Mouse (Mus musculus) midbrain, embryonic 16.5 days (tissue): Measurements from ENCODE around the gene Ccdc155. TPM values are rescaled to one million over a fixed set of nuclear protein-coding genes. Genes with fewer than 3 reads are reported as not detected.
A peak's percentile ranks its signal among the peaks of the same experiment; 100 is the strongest.

Experiments used
- ATAC-seq: fragments of 200-750 bp; cut with Nextera tagmentation; 2 replicates; pipeline ENCODE4 v1.8.0; 2017; ENCODE audit warnings: moderate TSS enrichment
- H3K27ac ChIP-seq: fragments of 300-500 bp; sonication (generic); 2 replicates; pipeline ENCODE4 v1.5.1; 2014; ENCODE audit warnings: mild to moderate bottlenecking, low read length, mixed read lengths
- H3K27me3 ChIP-seq: fragments of 300-500 bp; sonication (generic); 2 replicates; pipeline ENCODE4 v1.6.1; 2014; ENCODE audit warnings: low read depth, low read length, mixed read lengths; ENCODE audit not compliant: control insufficient read depth, insufficient read depth
- H3K36me3 ChIP-seq: fragments of 300-500 bp; sonication (generic); 2 replicates; pipeline ENCODE4 v1.6.1; 2014; ENCODE audit warnings: mild to moderate bottlenecking, low read length, moderate library complexity, mixed read lengths; ENCODE audit not compliant: control insufficient read depth, insufficient read depth
- H3K4me1 ChIP-seq: fragments of 300-500 bp; sonication (generic); 2 replicates; pipeline ENCODE4 v1.6.1; 2014; ENCODE audit warnings: mild to moderate bottlenecking, low read length, mixed read lengths; ENCODE audit not compliant: control insufficient read depth, insufficient read depth
- H3K4me2 ChIP-seq: fragments of 300-500 bp; sonication (generic); 2 replicates; pipeline ENCODE4 v1.6.1; 2014; ENCODE audit warnings: mild to moderate bottlenecking, low read length, mixed read lengths
- H3K4me3 ChIP-seq: fragments of 300-500 bp; sonication (generic); 2 replicates; pipeline ENCODE4 v1.5.1; 2014; ENCODE audit warnings: low read depth, mild to moderate bottlenecking, low read length, moderate library complexity, mixed read lengths
- H3K9ac ChIP-seq: fragments of 300-500 bp; sonication (generic); 2 replicates; pipeline ENCODE4 v1.6.1; 2014; ENCODE audit warnings: low read depth, low read length, mixed read lengths
- H3K9me3 ChIP-seq: fragments of 300-500 bp; sonication (generic); replicated peaks from 2 replicates; pipeline ENCODE4 v1.6.1; 2014; ENCODE audit warnings: mild to moderate bottlenecking, low read length, mixed read lengths; ENCODE audit not compliant: control insufficient read depth, poor library complexity, severe bottlenecking
- WGBS: fragments of 180-500 bp; shearing (Covaris S2); extraction: QIAGEN DNeasy Blood & Tissue Kit; methylation state at CpG from one replicate; pipeline ENCODE4 v1.1.7; 2014; 5-methylcytosine and 5-hydroxymethylcytosine counted together
- polyA plus RNA-seq: library from polyadenylated mRNA; unstranded; fragments of >200 nt; fragmentation: Nextera tagmentation; extraction: Ambion mirVana; gene quantifications from 2 replicates; pipeline ENCODE4 v1.2.1, GENCODE M21; 2015

Gene Ccdc155
- polyA plus RNA-seq, 1 experiment from 2014 or later, result 0.45 TPM

GRCm38 (mm10) chr7:45215673-45216441, 11.2 kb upstream of the Ccdc155 start, which contains the start of gene Tead2:
Gene Tead2, plus strand, starts transcription at chr7:45215753.
- peak within 1 kb of the TSS; percentile 70 for H3K9ac ChIP-seq
- no peaks in the 10 kb centered on the region for H3K36me3 ChIP-seq
- H3K27me3 ChIP-seq, result peaks cover 14% of the 10 kb centered on the region
- H3K9me3 ChIP-seq, result no peaks in the 10 kb centered on the region
- H3K27ac ChIP-seq, result peak within 1 kb of the TSS; percentile 75
- H3K4me3 ChIP-seq, result peak within 1 kb of the TSS; percentile 46
- ATAC-seq, result peak; percentile 59; the same call in 1 of the 2 replicates
- under 1% methylated on average over 54 of the region's 55 CpGs for WGBS
- H3K4me1 ChIP-seq, result peaks cover 14% of the 10 kb centered on the region
- peak within 1 kb of the TSS; percentile 71 for H3K4me2 ChIP-seq

DNA sequence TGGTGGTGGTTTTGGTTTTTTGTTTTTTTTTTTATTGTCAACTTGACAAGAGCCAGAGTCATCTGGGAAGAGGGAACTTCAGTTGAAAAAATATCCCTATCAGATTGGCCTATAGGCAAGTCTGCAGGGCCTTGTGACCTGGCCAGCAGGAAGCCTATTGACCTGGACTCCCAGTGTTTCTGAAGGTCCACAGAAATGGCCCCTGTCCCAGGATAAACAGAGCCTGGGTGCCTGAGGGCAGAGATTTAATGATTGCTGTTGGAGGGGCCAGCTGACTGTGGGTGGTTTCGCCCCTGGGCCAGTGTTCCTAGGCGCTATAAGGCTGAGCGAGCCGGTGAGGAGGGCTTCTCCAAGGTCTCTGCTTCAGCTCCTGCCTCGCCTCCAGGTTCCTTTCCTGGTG, 9.0 kb upstream of the Ccdc155 start:
- Histone ChIP-seq H3K9me3 (no peaks in the 10 kb centered on the region), H3K27me3 (peaks cover 21% of the 10 kb centered on the region), H3K27ac (no peak overlapping the region), H3K9ac (no peak overlapping the region), H3K4me2 (no peak overlapping the region), H3K36me3 (no peaks in the 10 kb centered on the region), H3K4me1 (peaks cover 14% of the 10 kb centered on the region), H3K4me3 (no peak overlapping the region)
- ATAC-seq, result no peak
- 66% methylated on average over 5 of the region's 5 CpGs for WGBS

- Histone ChIP-seq H3K4me3 (no peak overlapping the region), H3K27me3 (peaks cover 21% of the 10 kb centered on the region), H3K36me3 (no peaks in the 10 kb centered on the region), H3K27ac (no peak overlapping the region), H3K9ac (no peak overlapping the region), H3K4me1 (peaks cover 14% of the 10 kb centered on the region), H3K9me3 (no peaks in the 10 kb centered on the region), H3K4me2 (no peak overlapping the region)
- no peak for ATAC-seq
- WGBS, result 76% methylated on average over 7 of the region's 7 CpGs
Observed at GRCm38 (mm10) chr7:45212356-45212755, 7.7 kb upstream of the Ccdc155 start.

- Histone ChIP-seq H3K9me3 (no peaks in the 10 kb centered on the region), H3K4me1 (peaks cover 14% of the 10 kb centered on the region), H3K27ac (no peak within 1 kb of the TSS), H3K4me2 (peak within 1 kb of the TSS; percentile 32), H3K9ac (no peak within 1 kb of the TSS), H3K36me3 (no peaks in the 10 kb centered on the region), H3K4me3 (peak within 1 kb of the TSS; percentile 20), H3K27me3 (peaks cover 21% of the 10 kb centered on the region)
- WGBS, result 6% methylated on average over 17 of the region's 17 CpGs
- ATAC-seq, result no peak
Observed at GRCm38 (mm10) chr7:45211851-45212251, 7.2 kb upstream of the Ccdc155 start, which contains the start of gene Dkkl1. Gene Dkkl1, minus strand, starts transcription at chr7:45212147.

DNA sequence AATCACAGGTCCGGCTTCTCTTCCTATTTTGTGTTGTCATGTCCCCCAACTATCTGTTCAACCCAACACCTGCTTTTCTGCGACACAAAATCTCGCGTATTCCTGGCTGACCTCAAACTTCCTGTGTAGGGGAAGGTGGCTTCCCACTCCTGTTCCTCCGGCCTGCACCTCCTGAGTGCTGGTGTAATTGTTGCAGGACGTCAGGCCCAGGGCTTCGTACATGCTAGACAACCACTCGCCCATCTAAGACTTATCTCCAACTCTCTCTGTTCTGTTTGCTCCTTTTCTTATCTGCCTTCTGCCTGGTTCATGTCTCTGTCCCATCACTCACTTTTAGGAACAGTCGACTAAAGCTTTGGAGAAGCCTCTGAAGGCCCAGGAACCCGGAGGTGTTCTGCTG, 6.4 kb upstream of the Ccdc155 start:
- Histone ChIP-seq H3K9ac (no peak overlapping the region), H3K27ac (no peak overlapping the region), H3K27me3 (peaks cover 21% of the 10 kb centered on the region), H3K4me1 (peaks cover 6% of the 10 kb centered on the region), H3K4me3 (no peak overlapping the region), H3K9me3 (no peaks in the 10 kb centered on the region), H3K36me3 (no peaks in the 10 kb centered on the region), H3K4me2 (no peak overlapping the region; the same call in 1 of the 2 replicates)
- ATAC-seq, result no peak
- WGBS, result 83% methylated on average over 10 of the region's 10 CpGs

- Histone ChIP-seq H3K9me3 (no peaks in the 10 kb centered on the region), H3K27me3 (peaks cover 21% of the 10 kb centered on the region), H3K4me1 (no peaks in the 10 kb centered on the region), H3K36me3 (no peaks in the 10 kb centered on the region), H3K9ac (no peak overlapping the region), H3K4me2 (no peak overlapping the region), H3K4me3 (no peak overlapping the region), H3K27ac (no peak overlapping the region)
- WGBS, result 82% methylated on average over 6 of the region's 6 CpGs
- no peak for ATAC-seq
Observed at GRCm38 (mm10) chr7:45208260-45208659, 3.6 kb upstream of the Ccdc155 start.

DNA sequence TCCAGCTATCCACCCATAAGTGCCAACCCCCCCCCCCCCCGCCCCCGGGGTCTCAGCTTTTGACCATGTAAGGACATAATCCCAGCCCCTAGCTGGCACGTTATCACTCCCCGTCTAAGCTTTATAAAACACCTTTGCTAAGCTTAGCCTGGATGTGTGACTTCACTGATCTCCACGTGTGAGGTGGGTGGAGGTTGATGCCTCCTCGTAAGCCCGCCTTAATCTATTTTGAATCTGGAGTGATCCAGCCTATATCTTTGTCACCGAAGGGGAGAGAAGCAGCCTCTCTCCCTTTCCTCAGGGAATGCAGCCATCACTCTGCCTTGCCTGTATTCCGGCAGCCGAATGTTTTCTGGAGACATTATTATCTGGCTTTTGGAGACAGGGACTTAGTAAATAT, 2.0 kb downstream of the Ccdc155 start:
- H3K4me3 ChIP-seq, result no peak overlapping the region
- WGBS, result 62% methylated on average over 9 of the region's 10 CpGs
- no peaks in the 10 kb centered on the region for H3K27me3 ChIP-seq
- H3K9me3 ChIP-seq, result no peaks in the 10 kb centered on the region
- ATAC-seq, result no peak
- no peaks in the 10 kb centered on the region for H3K36me3 ChIP-seq
- no peak overlapping the region for H3K27ac ChIP-seq
- no peak overlapping the region for H3K9ac ChIP-seq
- H3K4me1 ChIP-seq, result peaks cover 2% of the 10 kb centered on the region; the same call in 1 of the 2 replicates
- H3K4me2 ChIP-seq, result no peak overlapping the region

- Histone ChIP-seq H3K9ac (no peak overlapping the region), H3K27ac (no peak overlapping the region), H3K4me1 (peaks cover 2% of the 10 kb centered on the region; the same call in 1 of the 2 replicates), H3K27me3 (no peaks in the 10 kb centered on the region), H3K9me3 (no peaks in the 10 kb centered on the region), H3K4me2 (no peak overlapping the region), H3K36me3 (no peaks in the 10 kb centered on the region), H3K4me3 (no peak overlapping the region)
- ATAC-seq, result no peak
- 83% methylated on average over 11 of the region's 11 CpGs for WGBS
Observed at GRCm38 (mm10) chr7:45198961-45199360, 5.7 kb downstream of the Ccdc155 start.

DNA sequence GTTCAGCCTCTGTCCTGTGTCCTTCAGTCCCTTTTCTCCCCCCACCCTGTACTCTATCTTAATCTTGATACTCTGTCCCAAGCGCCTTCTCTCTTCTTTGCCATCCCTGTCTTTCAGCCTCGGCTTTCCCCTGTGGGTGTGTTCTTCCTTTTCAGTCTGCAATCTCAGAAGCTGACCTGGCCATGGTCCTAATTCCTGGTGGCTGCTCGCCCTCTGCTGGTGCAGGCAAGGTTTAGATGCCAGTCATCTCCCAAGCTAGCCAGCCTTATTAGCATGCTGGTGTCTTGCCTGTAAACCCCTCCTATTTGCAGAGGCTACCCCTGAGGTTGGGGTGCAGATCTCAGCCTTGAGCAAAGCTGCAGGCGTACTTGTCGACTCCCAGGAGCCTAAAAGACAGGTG, 6.3 kb downstream of the Ccdc155 start:
- Histone ChIP-seq H3K4me2 (no peak overlapping the region), H3K9ac (peak overlapping the region; percentile 37), H3K36me3 (no peaks in the 10 kb centered on the region), H3K4me1 (peaks cover 2% of the 10 kb centered on the region; the same call in 1 of the 2 replicates), H3K27me3 (no peaks in the 10 kb centered on the region), H3K4me3 (no peak overlapping the region), H3K9me3 (no peaks in the 10 kb centered on the region), H3K27ac (no peak overlapping the region)
- peak; percentile 57 for ATAC-seq
- 10% methylated on average over 5 of the region's 5 CpGs for WGBS
